Mouse (Mus musculus) MEL (cell line): ENCODE measurements around the gene Gm5592. TPM values are rescaled to one million over a fixed set of nuclear protein-coding genes. Genes with fewer than 3 reads are reported as not detected.

Experiments
- polyA plus RNA-seq, 2 experiments: library from polyadenylated mRNA; stranded (reverse) in 1 of 2; unstranded in 1 of 2; fragments of >175 nt in 1 of 2; fragments of >200 nt in 1 of 2; gene quantifications; 2 replicates each; pipeline versions ENCODE4 v1.2.1 to v1.2.4; 2012; ENCODE audit warnings: low replicate concordance in 2 of 2, low read depth in 1 of 2; ENCODE audit not compliant: insufficient read length in 2 of 2, insufficient read depth in 1 of 2, missing spikeins in 1 of 2
- total RNA-seq: library from RNA; depleted of rRNA; stranded (reverse); fragments of 300-350 nt; gene quantifications from 2 replicates; pipeline ENCODE4 v1.2.3, GENCODE M21; 2012; rRNA removed

Gene Gm5592
- total and polyA plus RNA-seq, 3 experiments: not detected

Other genes starting within 250 kb of the Gm5592 start
- not detected in 2 replicates for gene 4930433I11Rik, start 166.3 kb upstream of the Gm5592 start, total RNA-seq
- gene 4930433I11Rik, start 166.3 kb upstream of the Gm5592 start, polyA plus RNA-seq: not detected
- not detected in 2 replicates for gene Gm4884, start 121.1 kb upstream of the Gm5592 start, total RNA-seq
- not detected for gene Gm4884, start 121.1 kb upstream of the Gm5592 start, polyA plus RNA-seq
- 0.95 and 1.2 TPM in 2 replicates for gene AI987944, start 239.5 kb downstream of the Gm5592 start, total RNA-seq
- gene AI987944, start 239.5 kb downstream of the Gm5592 start, polyA plus RNA-seq: 1 to 10 TPM in 1 of 2 experiments, not detected in 1; 1.2 TPM